Mouse (Mus musculus) stomach, embryonic 16.5 days (tissue): ENCODE measurements around the gene Nlrc3. TPM values are rescaled to one million over a fixed set of nuclear protein-coding genes. Genes with fewer than 3 reads are reported as not detected.

ENCODE experiments used
- ATAC-seq: fragments of 200-750 bp; cut with Nextera tagmentation; 2 replicates; pipeline ENCODE4 v1.8.0; 2017; ENCODE audit warnings: moderate number of reproducible peaks, moderate TSS enrichment; ENCODE audit not compliant: insufficient read depth, low FRiP score
- H3K27ac ChIP-seq: fragments of 300-500 bp; sonication (generic); 2 replicates; pipeline ENCODE4 v1.5.1; 2014; ENCODE audit warnings: low read length
- H3K27me3 ChIP-seq: fragments of 300-500 bp; sonication (generic); 2 replicates; pipeline ENCODE4 v1.6.1; 2014; ENCODE audit warnings: low read length, control low read depth, mixed read lengths; ENCODE audit not compliant: control insufficient read depth, insufficient read depth
- H3K36me3 ChIP-seq: fragments of 300-500 bp; sonication (generic); 2 replicates; pipeline ENCODE4 v1.6.1; 2014; ENCODE audit warnings: low read length; ENCODE audit not compliant: control insufficient read depth, insufficient read depth
- H3K4me1 ChIP-seq: fragments of 300-500 bp; sonication (generic); 2 replicates; pipeline ENCODE4 v1.6.1; 2014; ENCODE audit warnings: low read length, control low read depth, mixed read lengths; ENCODE audit not compliant: control insufficient read depth, insufficient read depth
- H3K4me2 ChIP-seq: fragments of 300-500 bp; sonication (generic); 2 replicates; pipeline ENCODE4 v1.6.1; 2014; ENCODE audit warnings: low read depth, low read length, mixed read lengths
- H3K4me3 ChIP-seq: fragments of 300-500 bp; sonication (generic); replicated peaks from 2 replicates; pipeline ENCODE4 v1.5.1; 2014; ENCODE audit warnings: mild to moderate bottlenecking, low read length
- H3K9ac ChIP-seq: fragments of 300-500 bp; sonication (generic); 2 replicates; pipeline ENCODE4 v1.6.1; 2014; ENCODE audit warnings: low read length
- H3K9me3 ChIP-seq: fragments of 300-500 bp; sonication (generic); replicated peaks from 2 replicates; pipeline ENCODE4 v1.6.1; 2016; ENCODE audit warnings: low read length, control low read depth; ENCODE audit not compliant: control insufficient read depth
- WGBS: fragments of 180-500 bp; shearing (Covaris S2); extraction: QIAGEN DNeasy Blood & Tissue Kit; methylation state at CpG from one replicate; pipeline ENCODE4 v1.1.7; 2014; 5-methylcytosine and 5-hydroxymethylcytosine counted together
- microRNA-seq: library from miRNA; unstranded; fragments of <30 nt; microRNA quantifications from one replicate; pipeline ENCODE4, GENCODE M21; 2016
- polyA plus RNA-seq: library from polyadenylated mRNA; unstranded; fragments of >200 nt; fragmentation: Nextera tagmentation; extraction: Ambion mirVana; gene quantifications from 2 replicates; pipeline ENCODE4 v1.2.1, GENCODE M21; 2015

Nlrc3 gene
- polyA plus RNA-seq, 1 experiment from 2014 or later: 0.99 TPM

DNA sequence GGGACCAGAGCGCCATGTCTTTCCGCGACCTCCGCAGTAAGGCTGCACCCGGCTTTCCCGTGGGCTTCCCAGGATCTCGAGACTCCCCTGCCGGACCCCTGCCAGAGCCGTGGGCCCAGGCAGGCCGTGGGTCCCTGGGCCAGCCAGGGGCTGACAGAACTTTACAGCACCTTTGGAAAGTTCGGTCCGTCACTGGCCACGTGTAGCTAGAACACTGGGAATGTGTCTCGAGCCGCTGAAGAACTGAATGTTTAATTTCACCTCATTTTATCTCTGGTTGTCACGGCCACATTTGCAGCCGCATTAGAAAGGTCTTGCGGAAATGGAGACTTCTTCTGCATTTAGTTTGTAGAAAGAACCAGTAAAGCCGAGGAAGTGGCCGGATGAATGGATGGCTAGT lies 67.3 kb downstream of the Nlrc3 start:
- H3K4me2 ChIP-seq: peak overlapping the region; percentile 88
- H3K27me3 ChIP-seq: no peaks in the 10 kb centered on the region
- H3K4me1 ChIP-seq: peaks cover 6% of the 10 kb centered on the region; the same call in 1 of the 2 replicates
- 3% methylated on average over 20 of the region's 20 CpGs for WGBS
- H3K9me3 ChIP-seq: no peaks in the 10 kb centered on the region
- peaks cover 8% of the 10 kb centered on the region for H3K36me3 ChIP-seq
- H3K9ac ChIP-seq: peak overlapping the region; percentile 89
- H3K4me3 ChIP-seq: peak overlapping the region; percentile 74
- no peak for ATAC-seq
- peak overlapping the region; percentile 36; the same call in 1 of the 2 replicates for H3K27ac ChIP-seq

DNA sequence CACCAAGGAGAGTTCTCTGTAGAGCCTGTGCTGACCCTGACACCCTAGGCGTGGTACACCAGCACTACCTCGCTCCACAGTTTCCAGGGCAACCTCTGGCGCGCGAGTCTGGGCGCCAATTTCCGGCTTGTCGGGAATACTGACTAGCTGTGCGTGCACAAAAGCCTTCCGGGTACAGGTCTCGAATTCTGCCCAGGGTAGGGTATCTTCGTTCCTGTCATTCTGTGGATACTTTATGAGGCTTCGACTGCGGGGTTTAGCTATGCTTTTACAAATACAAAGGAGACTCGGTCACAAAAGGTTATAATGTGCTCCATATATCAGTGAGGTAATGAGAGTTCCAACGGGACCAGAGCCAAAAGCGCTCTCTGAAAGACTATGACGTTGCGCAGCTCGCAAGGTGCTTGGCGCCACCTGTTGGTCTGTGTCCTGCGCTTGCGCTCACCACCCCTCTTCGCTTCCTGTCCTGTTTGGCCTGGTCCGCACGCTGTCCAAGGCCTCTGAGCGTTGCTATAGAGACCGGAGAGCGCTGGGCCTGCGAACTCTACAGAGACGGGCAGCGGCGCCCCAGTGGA lies 67.8 kb downstream of the Nlrc3 start, which contains the start of the genes 1700037C18Rik and Cluap1:
1700037C18Rik (minus strand) TSS at position 153 of the 575 bp plus-strand sequence.
Cluap1 (plus strand) TSS at position 265 of the 575 bp plus-strand sequence.
- Histone ChIP-seq H3K9me3 (no peaks in the 10 kb centered on the region), H3K9ac (peak within 1 kb of the TSS; percentile 89), H3K27ac (peak within 1 kb of the TSS; percentile 74), H3K27me3 (no peaks in the 10 kb centered on the region), H3K36me3 (peaks cover 13% of the 10 kb centered on the region), H3K4me3 (peak within 1 kb of the TSS; percentile 74), H3K4me1 (peaks cover 6% of the 10 kb centered on the region; the same call in 1 of the 2 replicates), H3K4me2 (peak within 1 kb of the TSS; percentile 88)
- WGBS: under 1% methylated on average over 33 of the region's 33 CpGs
- peak; percentile 98 for ATAC-seq

DNA sequence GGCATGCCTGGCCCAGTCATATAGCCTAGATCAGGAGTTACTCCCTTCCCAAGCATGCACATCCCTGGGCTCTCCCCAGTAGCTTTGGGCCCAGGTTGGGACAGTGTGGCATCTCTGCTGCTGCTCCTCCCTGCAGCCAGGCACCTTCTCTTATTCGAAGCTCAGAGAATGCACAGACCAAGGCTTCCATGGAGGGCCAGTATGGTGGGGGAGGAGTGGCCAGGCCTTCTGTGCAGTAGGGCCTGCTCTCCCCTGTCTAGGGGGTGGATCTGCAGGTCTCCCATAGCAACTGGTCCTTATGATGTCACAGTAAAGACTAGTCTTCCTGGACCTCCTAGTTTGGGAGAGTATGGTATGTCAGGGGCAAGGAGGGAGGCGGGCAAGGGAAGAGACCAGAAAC lies 69.0 kb downstream of the Nlrc3 start:
- Histone ChIP-seq H3K9ac (no peak overlapping the region), H3K9me3 (no peaks in the 10 kb centered on the region), H3K36me3 (peaks cover 11% of the 10 kb centered on the region), H3K4me3 (no peak overlapping the region), H3K4me1 (peaks cover 6% of the 10 kb centered on the region; the same call in 1 of the 2 replicates), H3K27ac (no peak overlapping the region), H3K27me3 (no peaks in the 10 kb centered on the region), H3K4me2 (no peak overlapping the region)
- ATAC-seq: no peak
- 78% methylated on average over 2 of the region's 2 CpGs for WGBS

DNA sequence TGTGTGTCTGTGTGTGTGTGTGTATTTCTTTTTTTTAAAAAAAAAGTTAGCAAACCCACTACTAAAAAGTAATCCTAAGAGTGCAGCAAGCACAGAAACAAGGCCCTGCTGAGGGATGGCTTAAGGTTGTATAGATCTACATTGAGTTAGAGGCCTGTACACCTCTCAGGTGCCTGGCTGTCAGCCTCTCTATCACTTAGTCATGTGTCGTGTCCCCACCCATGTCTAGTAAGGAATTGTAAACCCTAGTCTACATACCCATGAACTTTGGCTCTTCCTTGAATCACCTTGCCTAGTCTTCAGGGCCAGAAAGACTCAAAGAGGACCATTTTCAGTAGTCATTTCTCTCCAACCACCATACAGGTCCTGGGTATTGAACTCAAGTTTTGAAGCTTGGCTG lies 79.9 kb downstream of the Nlrc3 start:
- Histone ChIP-seq H3K36me3 (peaks cover 16% of the 10 kb centered on the region; the same call in 1 of the 2 replicates), H3K4me1 (no peaks in the 10 kb centered on the region), H3K4me3 (no peak overlapping the region), H3K27ac (no peak overlapping the region), H3K27me3 (no peaks in the 10 kb centered on the region), H3K9me3 (no peaks in the 10 kb centered on the region), H3K9ac (no peak overlapping the region), H3K4me2 (no peak overlapping the region)
- WGBS: 92% methylated on average over 1 of the region's 1 CpGs
- ATAC-seq: no peak

DNA sequence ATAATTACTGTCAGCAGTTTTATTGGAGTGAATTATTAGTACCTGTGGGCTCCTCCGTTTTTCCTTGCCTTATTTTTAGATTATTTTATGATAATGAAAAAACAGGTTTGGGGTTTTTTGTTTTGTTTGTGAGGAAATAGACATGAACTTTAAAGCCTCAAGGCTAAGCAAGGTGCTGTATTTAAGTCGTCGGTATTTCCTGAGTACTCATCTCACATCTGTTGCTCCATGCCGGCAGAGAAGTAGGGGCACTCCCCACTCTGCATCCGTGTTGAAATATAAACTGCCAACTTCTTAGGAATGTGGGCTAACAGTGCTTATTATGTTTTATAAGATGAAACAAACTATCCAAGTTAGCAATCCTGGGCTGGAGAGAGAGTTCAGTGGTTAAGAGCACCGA lies 80.4 kb downstream of the Nlrc3 start:
- ATAC-seq: no peak
- Histone ChIP-seq H3K27me3 (no peaks in the 10 kb centered on the region), H3K9ac (no peak overlapping the region), H3K36me3 (peaks cover 11% of the 10 kb centered on the region; the same call in 1 of the 2 replicates), H3K9me3 (no peaks in the 10 kb centered on the region), H3K4me3 (no peak overlapping the region), H3K4me2 (no peak overlapping the region), H3K4me1 (no peaks in the 10 kb centered on the region), H3K27ac (no peak overlapping the region)
- WGBS: 83% methylated on average over 6 of the region's 6 CpGs

DNA sequence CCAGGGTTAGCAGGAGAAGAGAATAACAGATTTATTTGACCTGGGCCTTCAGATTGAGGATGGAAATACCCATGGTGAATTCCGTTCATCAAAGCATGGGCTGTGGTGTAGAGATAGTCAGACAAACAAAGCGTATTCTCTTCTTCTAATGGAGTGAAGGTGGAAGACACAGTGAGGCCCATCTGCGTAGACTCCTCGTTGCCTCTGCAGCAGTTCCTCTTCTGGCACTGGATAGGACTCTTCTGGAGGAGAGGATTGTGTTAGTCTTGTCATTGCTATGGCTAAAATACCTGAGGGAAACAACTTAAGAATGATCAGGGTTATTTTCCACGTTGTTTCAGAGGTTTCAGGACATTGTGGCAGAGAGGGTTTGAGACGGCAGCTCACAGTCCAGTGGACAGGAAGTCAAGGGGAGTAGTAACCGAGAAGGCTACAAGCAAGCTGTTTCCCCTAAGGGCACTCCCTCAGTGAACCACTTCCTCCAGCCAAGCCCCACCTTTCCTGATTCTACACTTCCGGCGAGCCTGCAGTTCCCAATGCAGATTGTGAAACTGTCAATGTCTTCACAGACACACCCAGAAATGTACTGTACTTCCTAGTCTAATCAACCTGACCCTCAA lies 81.1 kb downstream of the Nlrc3 start:
- no peak overlapping the region for H3K4me3 ChIP-seq
- no peaks in the 10 kb centered on the region for H3K27me3 ChIP-seq
- H3K36me3 ChIP-seq: peaks cover 4% of the 10 kb centered on the region; the same call in 1 of the 2 replicates
- H3K9me3 ChIP-seq: no peaks in the 10 kb centered on the region
- H3K4me2 ChIP-seq: no peak overlapping the region; the same call in 1 of the 2 replicates
- peak overlapping the region; percentile 65 for H3K27ac ChIP-seq
- no peaks in the 10 kb centered on the region for H3K4me1 ChIP-seq
- 69% methylated on average over 9 of the region's 9 CpGs for WGBS
- peak; percentile 58; the same call in 1 of the 2 replicates for ATAC-seq
- no peak overlapping the region for H3K9ac ChIP-seq

Small RNA genes lying within 50 kb of the gene (microRNA-seq; reads per million reads assigned to microRNA genes)
- gene Gm23493: not detected

Other genes starting within 250 kb of the Nlrc3 start
- gene Zfp263, start 232.5 kb downstream of the Nlrc3 start, polyA plus RNA-seq: 44.6 and 45.4 TPM in 2 replicates
- not detected in 2 replicates for gene Olfr15, start 145.8 kb downstream of the Nlrc3 start, polyA plus RNA-seq
- 1.3 and 1.6 TPM in 2 replicates for gene Zfp174, start 129.4 kb downstream of the Nlrc3 start, polyA plus RNA-seq
- 41.8 and 42.3 TPM in 2 replicates for gene Naa60, start 104.3 kb downstream of the Nlrc3 start, polyA plus RNA-seq
- 7.2 and 7.5 TPM in 2 replicates for gene Zfp597, start 92.1 kb downstream of the Nlrc3 start, polyA plus RNA-seq
- 2.4 and 2.5 TPM in 2 replicates for gene Gm20695, start 92.0 kb downstream of the Nlrc3 start, polyA plus RNA-seq
- gene 1700037C18Rik, start 67.9 kb downstream of the Nlrc3 start, polyA plus RNA-seq: 4.9 and 6.2 TPM in 2 replicates
- 21.1 and 21.5 TPM in 2 replicates for gene Cluap1, start 67.8 kb downstream of the Nlrc3 start, polyA plus RNA-seq
- 17.2 and 17.4 TPM in 2 replicates for gene Slx4, start 27.1 kb upstream of the Nlrc3 start, polyA plus RNA-seq
- gene Dnase1, start 60.3 kb upstream of the Nlrc3 start, polyA plus RNA-seq: 4.2 and 4.6 TPM in 2 replicates
- 92.2 and 101 TPM in 2 replicates for gene Trap1, start 101.2 kb upstream of the Nlrc3 start, polyA plus RNA-seq
- 25.1 and 28.0 TPM in 2 replicates for gene Crebbp, start 237.4 kb upstream of the Nlrc3 start, polyA plus RNA-seq